Mouse (Mus musculus) inflammation-experienced regulatory T-cells, adult 6 months (primary cell): ENCODE measurements around the gene Gm9195. TPM values are rescaled to one million over a fixed set of nuclear protein-coding genes. Genes with fewer than 3 reads are reported as not detected.

Experiments
- ATAC-seq: one replicate; pipeline ENCODE4 v1.8.0; 2017
- polyA plus RNA-seq, 3 experiments: library from polyadenylated mRNA; unstranded; fragments of 100-300 nt; shearing (Covaris generic); gene quantifications; one replicate each; pipeline ENCODE4 v1.2.1; 2017

Gm9195 gene
- polyA plus RNA-seq, 3 experiments from 2014 or later = not detected

GRCm38 (mm10) chr14:72440929-72441328 is 50.7 kb downstream of the Gm9195 start:
- ATAC-seq = no peak

GRCm38 (mm10) chr14:72440436-72440835 is 51.2 kb downstream of the Gm9195 start:
- no peak for ATAC-seq

- ATAC-seq = no peak
Observed at GRCm38 (mm10) chr14:72438976-72439375, 52.7 kb downstream of the Gm9195 start.

GRCm38 (mm10) chr14:72389696-72390095 is 101.9 kb downstream of the Gm9195 start:
- no peak for ATAC-seq

- ATAC-seq = no peak
Observed at GRCm38 (mm10) chr14:72389288-72389687, 102.3 kb downstream of the Gm9195 start.

GRCm38 (mm10) chr14:72377224-72377623 is 114.4 kb downstream of the Gm9195 start:
- ATAC-seq = no peak

Other genes starting within 250 kb of the Gm9195 start
- gene Fndc3a, start 218.2 kb upstream of the Gm9195 start, polyA plus RNA-seq = 10 to 100 TPM; 13.7 to 24.8 (median 19.6) TPM